Mouse (Mus musculus) c-Kit-negative CD71-positive TER-119-positive erythroid progenitor cells, embryonic 14.5 days (primary cell): Measurements from ENCODE around the gene Olfr735.

ENCODE experiments used
- DNase-seq: peaks from one replicate; pipeline ENCODE4 v3.0.0-alpha.2; 2013; ENCODE audit warnings: low read depth, low spot score

The Olfr735 gene

GRCm38 (mm10) chr14:50348796-50349195 is at the start of gene Olfr735:
Gene Olfr735, minus strand, starts transcription at chr14:50348872.
- no peak for DNase-seq

- DNase-seq, result no peak
Measured at GRCm38 (mm10) chr14:50380863-50381262, 32.2 kb upstream of the Olfr735 start, which contains the start of gene Olfr736. Gene Olfr736, plus strand, starts transcription at chr14:50381163.

DNA sequence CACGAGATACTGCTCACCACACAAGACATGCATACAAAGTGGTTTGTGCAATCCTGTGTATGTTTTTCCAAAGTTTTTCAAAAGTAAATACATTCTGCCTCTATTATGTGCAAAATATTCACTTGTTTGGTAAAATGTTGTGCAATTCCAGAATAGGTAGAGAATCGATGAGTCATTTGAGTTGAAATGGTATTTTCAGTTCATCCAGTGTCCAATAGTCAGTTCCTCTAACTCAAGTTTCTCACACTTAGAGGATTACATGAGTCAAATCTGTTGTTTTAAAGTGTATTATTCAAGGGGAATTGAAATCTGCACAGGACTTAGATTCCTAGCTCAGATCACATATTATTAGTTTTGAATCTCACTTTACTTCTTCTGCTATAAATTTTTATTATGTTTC is 14.9 kb upstream of the Olfr735 start:
- no peak for DNase-seq

DNA sequence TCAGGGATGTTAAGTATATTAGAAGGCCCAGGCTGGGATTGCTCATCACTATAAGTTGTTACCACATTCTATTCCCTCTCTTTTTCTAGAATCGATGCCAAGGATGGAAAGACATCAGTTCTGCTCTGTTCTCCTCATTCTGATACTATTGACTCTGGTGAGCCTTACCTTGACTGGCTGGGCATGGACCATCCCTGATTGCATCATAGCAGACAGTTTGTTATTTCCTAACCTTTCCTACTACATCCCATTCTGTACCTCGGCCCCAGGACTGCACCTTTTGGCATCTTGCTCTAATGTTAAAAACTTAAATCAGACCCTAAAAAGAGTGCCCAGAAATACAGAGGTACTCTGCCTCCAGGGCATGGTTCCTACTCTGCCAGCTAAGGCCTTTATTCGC is 11.8 kb upstream of the Olfr735 start:
- DNase-seq, result no peak

GRCm38 (mm10) chr14:50357593-50357992 is 8.9 kb upstream of the Olfr735 start, which contains the start of gene Tlr11:
Gene Tlr11, plus strand, starts transcription at chr14:50357914.
- no peak for DNase-seq

DNA sequence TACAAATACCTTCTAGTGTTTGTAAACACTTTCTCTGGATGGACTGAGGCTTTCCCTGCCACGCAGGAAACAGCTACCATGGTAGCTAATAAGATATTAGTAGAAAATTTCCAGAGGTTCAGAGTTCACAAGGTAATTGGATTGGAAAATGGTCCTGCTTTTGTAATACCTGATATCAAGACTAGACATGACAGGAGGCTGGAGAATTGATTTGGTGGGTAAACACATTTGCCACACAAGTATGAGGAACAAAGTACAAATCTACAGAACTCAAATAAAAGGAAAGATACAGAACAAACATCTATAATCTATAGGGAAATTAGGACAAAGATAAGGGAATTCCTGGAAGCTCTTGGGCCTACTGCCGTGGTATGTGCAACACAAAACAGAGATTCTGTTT is 8.1 kb upstream of the Olfr735 start:
- no peak for DNase-seq

GRCm38 (mm10) chr14:50352438-50352837 is 3.8 kb upstream of the Olfr735 start:
- DNase-seq, result no peak

GRCm38 (mm10) chr14:50326661-50327060 is 22.0 kb downstream of the Olfr735 start, which contains the start of gene Olfr734:
Gene Olfr734, minus strand, starts transcription at chr14:50326761.
- DNase-seq, result no peak

DNA sequence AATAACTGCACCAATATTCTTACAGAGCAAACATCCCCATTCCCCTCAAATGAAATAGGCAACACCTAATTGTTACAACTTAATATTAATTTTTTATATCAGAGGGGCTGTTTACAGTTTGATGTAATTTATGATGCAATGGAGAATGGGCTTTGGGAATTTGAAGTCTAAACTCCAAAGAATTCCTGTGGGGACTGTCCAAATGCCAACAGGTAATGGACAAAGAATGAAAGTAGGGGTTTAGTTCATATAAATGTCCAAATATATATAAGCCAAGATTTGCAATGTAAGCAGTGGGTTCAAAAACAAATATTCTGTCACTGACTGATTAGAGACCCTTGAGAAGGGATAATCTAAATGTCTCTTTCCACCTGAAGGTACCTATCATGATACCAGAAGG is 47.2 kb downstream of the Olfr735 start, which contains the start of gene Olfr733:
Olfr733 (minus strand) TSS at position 101 of the 400 bp plus-strand sequence.
- DNase-seq, result no peak
